Mouse (Mus musculus) ES-E14 (cell line): ENCODE results near the gene Prkag2.

Experiments used
- CHD2 ChIP-seq: IDR thresholded peaks from 2 replicates; pipeline ENCODE4 v1.6.1; 2014; ENCODE audit warnings: mild to moderate bottlenecking, low read depth, low read length, inconsistent platforms
- ZNF384 ChIP-seq: IDR thresholded peaks from 2 replicates; pipeline ENCODE4 v1.6.1; 2012; ENCODE audit warnings: low read depth, low read length, inconsistent platforms

DNA sequence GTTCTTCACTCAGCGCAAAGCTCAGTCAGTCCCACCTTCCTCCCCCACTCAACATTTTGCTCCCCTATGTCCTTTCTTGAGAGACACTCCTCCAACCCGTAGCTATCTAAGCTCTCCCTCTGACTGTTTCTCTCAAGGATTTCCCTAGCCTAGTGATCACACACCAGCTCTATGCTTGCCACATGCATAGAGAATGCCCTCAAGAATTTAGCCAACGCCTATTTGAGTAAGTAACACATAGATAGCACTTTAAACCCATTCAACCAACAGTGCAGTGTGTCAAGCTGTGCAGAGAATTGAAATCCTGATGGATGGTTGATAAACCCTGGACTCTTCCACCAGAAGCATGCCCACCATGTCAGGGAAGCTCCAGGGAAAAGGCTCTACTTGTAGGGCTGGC lies 268.5 kb downstream of the Prkag2 start:
- TF ChIP-seq ZNF384 (no peak), CHD2 (no peak)
